Mouse (Mus musculus) myocyte (in vitro differentiated cells): Measurements from ENCODE around the gene Mak. TPM values are rescaled to one million over a fixed set of nuclear protein-coding genes. Genes with fewer than 3 reads are reported as not detected.

Experiments used
- H3K27me3 ChIP-seq: one replicate; pipeline ENCODE4 v1.6.1; 2011; ENCODE audit not compliant: control insufficient read depth, insufficient read depth, insufficient read length
- H3K36me3 ChIP-seq: one replicate; pipeline ENCODE4 v1.6.1; 2011; ENCODE audit not compliant: control insufficient read depth, insufficient read depth
- H3K4me2 ChIP-seq: one replicate; pipeline ENCODE4 v1.6.1; 2011; ENCODE audit warnings: low read depth, control low read depth
- H3K4me3 ChIP-seq: one replicate; pipeline ENCODE4 v1.5.1; 2011; ENCODE audit warnings: mild to moderate bottlenecking, control low read depth, moderate library complexity
- H3K79me2 ChIP-seq: one replicate; pipeline ENCODE4 v1.6.1; 2011; ENCODE audit not compliant: control insufficient read depth, insufficient read depth
- H3ac ChIP-seq: one replicate; pipeline ENCODE4 v1.6.1; 2011; ENCODE audit not compliant: control insufficient read depth, insufficient read length
- CEBPB ChIP-seq: IDR thresholded peaks from 2 replicates; pipeline ENCODE4 v1.6.1; 2011; ENCODE audit warnings: mild to moderate bottlenecking, moderate library complexity; ENCODE audit not compliant: poor library complexity, insufficient read depth, severe bottlenecking
- E2F4 ChIP-seq: IDR thresholded peaks from one replicate; pipeline ENCODE4 v1.6.1; 2011; ENCODE audit warnings: mild to moderate bottlenecking, control low read depth, moderate library complexity; ENCODE audit not compliant: insufficient read depth
- MAX ChIP-seq: IDR thresholded peaks from one replicate; pipeline ENCODE4 v1.6.1; 2011; ENCODE audit warnings: low read depth, mild to moderate bottlenecking, control low read depth
- MYOD1 ChIP-seq, 3 experiments: IDR thresholded peaks; one replicate each; pipeline ENCODE4 v1.6.1; 2011; ENCODE audit warnings: control low read depth in 2 of 3, low read depth in 2 of 3, mild to moderate bottlenecking in 2 of 3, moderate library complexity in 1 of 3; ENCODE audit not compliant: insufficient read length in 2 of 3, control insufficient read depth in 1 of 3
- MYOG ChIP-seq, 3 experiments: IDR thresholded peaks; one replicate each; pipeline ENCODE4 v1.6.1; 2011; ENCODE audit warnings: control low read depth in 2 of 3, low read depth in 2 of 3, mild to moderate bottlenecking in 2 of 3; ENCODE audit not compliant: insufficient read length in 2 of 3, control insufficient read depth in 1 of 3, insufficient read depth in 1 of 3
- POLR2A ChIP-seq: IDR thresholded peaks from one replicate; pipeline ENCODE4 v1.6.1; 2011; ENCODE audit warnings: low read depth, mild to moderate bottlenecking, control low read depth, moderate library complexity; ENCODE audit not compliant: insufficient read length
- POLR2AphosphoS2 ChIP-seq: IDR thresholded peaks from one replicate; pipeline ENCODE4 v1.6.1; 2011; ENCODE audit warnings: low read depth, control low read depth; ENCODE audit not compliant: insufficient read length
- REST ChIP-seq: IDR thresholded peaks from one replicate; pipeline ENCODE4 v1.6.1; 2011; ENCODE audit warnings: mild to moderate bottlenecking, control low read depth, moderate library complexity; ENCODE audit not compliant: insufficient read depth, insufficient read length
- SRF ChIP-seq: IDR thresholded peaks from one replicate; pipeline ENCODE4 v1.6.1; 2011; ENCODE audit warnings: low read depth; ENCODE audit not compliant: control insufficient read depth, insufficient read length
- TCF12 ChIP-seq: IDR thresholded peaks from one replicate; pipeline ENCODE4 v1.6.1; 2011; ENCODE audit warnings: mild to moderate bottlenecking, control low read depth; ENCODE audit not compliant: poor library complexity, insufficient read depth, severe bottlenecking
- TCF3 ChIP-seq: IDR thresholded peaks from one replicate; pipeline ENCODE4 v1.6.1; 2011; ENCODE audit warnings: low read depth, control low read depth; ENCODE audit not compliant: insufficient read length
- USF1 ChIP-seq: IDR thresholded peaks from one replicate; pipeline ENCODE4 v1.6.1; 2011; ENCODE audit warnings: low read depth, mild to moderate bottlenecking, control low read depth, moderate library complexity
- polyA plus RNA-seq: library from polyadenylated mRNA; unstranded; fragments of >200 nt; fragmentation: generic; extraction: Trizol; gene quantifications from one replicate; pipeline ENCODE4 v1.2.1, GENCODE M21; 2012; ENCODE audit warnings: missing spikeins

Mak gene
- polyA plus RNA-seq, 1 experiment = 0.01 TPM

DNA sequence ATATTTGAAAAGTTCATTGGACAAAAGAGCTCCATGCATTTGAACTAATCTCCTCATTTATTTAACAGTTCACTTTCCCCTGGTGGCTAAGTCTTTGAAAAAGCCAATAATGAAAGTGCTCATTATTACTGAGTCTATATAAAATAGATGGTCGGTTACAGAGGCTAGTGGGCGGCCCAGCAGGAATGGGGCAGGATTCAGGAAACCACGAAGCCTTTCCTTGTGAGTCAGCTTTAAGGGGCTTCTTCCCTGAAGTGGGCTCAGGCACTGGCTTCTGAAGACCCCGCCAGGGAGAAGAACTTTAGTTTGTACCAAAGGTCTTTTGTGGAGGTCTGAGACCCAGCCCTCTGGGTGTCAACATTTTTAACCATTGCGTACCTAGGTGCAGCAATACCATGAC is 27.5 kb downstream of the Mak start:
- Histone ChIP-seq H3K36me3 (no peaks in the 10 kb centered on the region), H3K79me2 (no peaks in the 10 kb centered on the region), H3K27me3 (peaks cover 23% of the 10 kb centered on the region)

GRCm38 (mm10) chr13:41047280-41047679 is 32.2 kb downstream of the Mak start:
- Histone ChIP-seq H3K4me2 (no peak overlapping the region), H3ac (no peak overlapping the region), H3K4me3 (no peak overlapping the region), H3K27me3 (peaks cover 14% of the 10 kb centered on the region), H3K36me3 (no peaks in the 10 kb centered on the region), H3K79me2 (no peaks in the 10 kb centered on the region)
- TF ChIP-seq TCF12 (no peak), CEBPB (no peak), SRF (no peak), REST (no peak), MYOG (IDR thresholded peaks at IDR 0.05; ENCODE audit: control insufficient read depth in 1 of 3, insufficient read depth in 1 of 3, insufficient read length in 2 of 3, low read depth in 2 of 3) (no peak), MAX (no peak), E2F4 (no peak)

More for the DNA sequence above, 27.5 kb downstream of the Mak start:
- TF ChIP-seq REST (no peak), MYOG (IDR thresholded peaks at IDR 0.05; ENCODE audit: control insufficient read depth in 1 of 3, insufficient read depth in 1 of 3, insufficient read length in 2 of 3, low read depth in 2 of 3) (no peak), TCF3 (no peak), TCF12 (no peak), E2F4 (no peak), CEBPB (no peak), MYOD1 (IDR thresholded peaks at IDR 0.05; ENCODE audit: control insufficient read depth in 1 of 3, insufficient read length in 2 of 3, low read depth in 2 of 3) (no peak), USF1 (no peak), POLR2AphosphoS2 (no peak), POLR2A (no peak), MAX (no peak), SRF (no peak)
- no peak overlapping the region for H3K4me2 ChIP-seq
- no peak overlapping the region for H3K4me3 ChIP-seq
- H3ac ChIP-seq = no peak overlapping the region

DNA sequence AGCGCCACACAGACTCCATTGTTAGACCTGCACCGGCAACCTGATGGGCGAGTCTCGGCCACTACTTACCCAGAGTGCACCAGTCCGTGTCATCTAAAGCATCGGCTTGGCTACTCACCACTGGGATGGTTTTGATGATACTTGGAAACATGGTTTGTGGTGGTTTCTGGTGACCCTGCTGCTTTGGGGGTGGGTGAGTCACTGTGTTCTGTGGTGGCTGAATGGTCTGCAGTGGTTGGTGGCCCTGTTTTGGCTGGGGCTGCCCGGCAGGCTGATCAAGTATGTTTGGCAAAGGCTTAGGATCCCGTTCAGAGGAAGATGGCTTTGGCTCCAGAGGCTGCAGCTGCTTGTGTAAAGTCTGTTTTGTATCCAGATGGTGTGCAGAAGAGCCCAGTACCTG is 33.6 kb downstream of the Mak start:
- TF ChIP-seq MYOG (IDR thresholded peaks at IDR 0.05; ENCODE audit: control insufficient read depth in 1 of 3, insufficient read depth in 1 of 3, insufficient read length in 2 of 3, low read depth in 2 of 3) (no peak), USF1 (no peak), TCF3 (no peak), MYOD1 (IDR thresholded peaks at IDR 0.05; ENCODE audit: control insufficient read depth in 1 of 3, insufficient read length in 2 of 3, low read depth in 2 of 3) (no peak), CEBPB (no peak), MAX (no peak), POLR2AphosphoS2 (no peak), E2F4 (no peak), POLR2A (no peak), REST (no peak)
- no peak overlapping the region for H3K4me3 ChIP-seq
- H3K36me3 ChIP-seq = no peaks in the 10 kb centered on the region

DNA sequence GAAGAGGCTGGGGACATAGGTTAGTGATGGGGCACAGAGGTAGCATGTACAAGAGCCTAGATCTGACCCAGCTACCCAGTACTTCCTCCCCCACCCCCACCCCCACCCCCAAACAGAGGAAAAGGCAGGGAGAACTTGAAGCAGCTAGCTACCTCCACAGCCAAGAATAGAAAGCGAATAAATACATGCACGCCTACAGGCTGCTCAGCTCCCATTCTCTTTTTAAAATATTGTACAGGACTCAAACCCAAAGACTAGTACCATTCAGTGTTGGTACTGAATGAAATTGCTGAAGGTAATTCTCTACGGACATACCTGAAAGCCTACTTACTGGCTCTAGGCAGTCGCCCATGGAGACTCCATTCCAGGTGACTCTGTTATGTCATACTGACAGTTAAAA is 37.0 kb downstream of the Mak start:
- TF ChIP-seq E2F4 (no peak), REST (no peak), MYOG (IDR thresholded peaks at IDR 0.05; ENCODE audit: control insufficient read depth in 1 of 3, insufficient read depth in 1 of 3, insufficient read length in 2 of 3, low read depth in 2 of 3) (no peak), MAX (no peak), TCF3 (no peak), SRF (no peak), TCF12 (no peak), POLR2AphosphoS2 (no peak), MYOD1 (IDR thresholded peaks at IDR 0.05; ENCODE audit: control insufficient read depth in 1 of 3, insufficient read length in 2 of 3, low read depth in 2 of 3) (no peak), USF1 (no peak)
- peaks cover 22% of the 10 kb centered on the region for H3K27me3 ChIP-seq
- no peaks in the 10 kb centered on the region for H3K79me2 ChIP-seq

More for the DNA sequence above, 33.6 kb downstream of the Mak start:
- Histone ChIP-seq H3ac (no peak overlapping the region), H3K79me2 (no peaks in the 10 kb centered on the region), H3K27me3 (peaks cover 24% of the 10 kb centered on the region), H3K4me2 (no peak overlapping the region)

GRCm38 (mm10) chr13:41030098-41030497 is 49.4 kb downstream of the Mak start:
- peaks cover 30% of the 10 kb centered on the region for H3K27me3 ChIP-seq
- H3K4me2 ChIP-seq = no peak overlapping the region
- no peaks in the 10 kb centered on the region for H3K79me2 ChIP-seq
- H3K36me3 ChIP-seq = no peaks in the 10 kb centered on the region
- no peak overlapping the region for H3ac ChIP-seq
- no peak for TF ChIP-seq TCF3
- no peak overlapping the region for H3K4me3 ChIP-seq

More for the DNA sequence above, 37.0 kb downstream of the Mak start:
- H3K4me2 ChIP-seq = no peak overlapping the region
- H3ac ChIP-seq = no peak overlapping the region
- no peak overlapping the region for H3K4me3 ChIP-seq
- H3K36me3 ChIP-seq = no peaks in the 10 kb centered on the region
